Mouse (Mus musculus) right cerebral cortex, postnatal 10 days (tissue): ENCODE results near the gene Spint1.

ENCODE experiments used
- DNase-seq, 2 experiments: peaks; one replicate each; pipeline ENCODE4 v3.0.0; 2021; ENCODE audit warnings: low spot score in 2 of 2

The Spint1 gene

GRCm38 (mm10) chr2:119293311-119293710, 56.1 kb downstream of the Spint1 start:
- no peak for DNase-seq

GRCm38 (mm10) chr2:119293776-119294390, 56.7 kb downstream of the Spint1 start:
- no peak for DNase-seq

GRCm38 (mm10) chr2:119294411-119294810, 57.2 kb downstream of the Spint1 start:
- no peak for DNase-seq

GRCm38 (mm10) chr2:119296756-119297155, 59.6 kb downstream of the Spint1 start:
- peak in 1 of 2 experiments; percentile 38 for DNase-seq

GRCm38 (mm10) chr2:119297506-119297905, 60.3 kb downstream of the Spint1 start:
- DNase-seq = no peak

GRCm38 (mm10) chr2:119298330-119298729, 61.2 kb downstream of the Spint1 start:
- peak; percentile 68 to 70 for DNase-seq

- no peak for DNase-seq
Observed at GRCm38 (mm10) chr2:119298839-119299238, 61.7 kb downstream of the Spint1 start.
